Mouse (Mus musculus): ENCODE data around the gene Trim62. TPM values are rescaled to one million over a fixed set of nuclear protein-coding genes. Genes with fewer than 3 reads are reported as not detected.

Gene Trim62
- polyA plus RNA-seq, 1 experiment from 2014 or later = 2.6 TPM

- Histone ChIP-seq H3K27ac (replicated peaks) (no peak overlapping the region), H3K36me3 (ENCODE audit: control insufficient read depth, insufficient read depth, low read length) (no peaks in the 10 kb centered on the region; the same call in 1 of the 2 replicates), H3K4me1 (replicated peaks; ENCODE audit: control insufficient read depth, insufficient read depth) (no peaks in the 10 kb centered on the region), H3K9ac (ENCODE audit: low read length) (no peak overlapping the region), H3K27me3 (ENCODE audit: control insufficient read depth, insufficient read depth, low read length) (no peaks in the 10 kb centered on the region), H3K9me3 (ENCODE audit: control insufficient read depth, low read length) (no peaks in the 10 kb centered on the region), H3K4me2 (replicated peaks; ENCODE audit: low read depth) (no peak overlapping the region), H3K4me3 (ENCODE audit: low read depth, low read length) (no peak overlapping the region)
- DNase-seq (ENCODE audit: low spot score) = peak; percentile 39
- no peak for ATAC-seq (ENCODE audit: low FRiP score, low TSS enrichment)
- TF ChIP-seq CTCF (IDR thresholded peaks at IDR 0.05; ENCODE audit: low read depth) (no peak), EP300 (optimal IDR thresholded peaks at IDR 0.05) (no peak)
- 23% methylated on average over 4 of the region's 4 CpGs for WGBS
These were observed 30.4 kb downstream of the Trim62 start for GRCm38 (mm10) chr4:128913794-128914193.

- Histone ChIP-seq H3K27ac (replicated peaks) (no peak overlapping the region), H3K4me3 (ENCODE audit: low read depth, low read length) (no peak overlapping the region), H3K9ac (ENCODE audit: low read length) (no peak overlapping the region), H3K36me3 (ENCODE audit: control insufficient read depth, insufficient read depth, low read length) (no peaks in the 10 kb centered on the region), H3K4me1 (replicated peaks; ENCODE audit: control insufficient read depth, insufficient read depth) (no peaks in the 10 kb centered on the region), H3K4me2 (replicated peaks; ENCODE audit: low read depth) (no peak overlapping the region), H3K27me3 (ENCODE audit: control insufficient read depth, insufficient read depth, low read length) (no peaks in the 10 kb centered on the region), H3K9me3 (ENCODE audit: control insufficient read depth, low read length) (no peaks in the 10 kb centered on the region)
- TF ChIP-seq EP300 (optimal IDR thresholded peaks at IDR 0.05) (no peak), CTCF (IDR thresholded peaks at IDR 0.05; ENCODE audit: low read depth) (no peak)
- no peak for DNase-seq (ENCODE audit: low spot score)
- peak; percentile 58 for ATAC-seq (ENCODE audit: low FRiP score, low TSS enrichment)
- 53% methylated on average over 3 of the region's 3 CpGs for WGBS
These were observed 33.7 kb downstream of the Trim62 start for GRCm38 (mm10) chr4:128917119-128917518.

- Histone ChIP-seq H3K27me3 (ENCODE audit: control insufficient read depth, insufficient read depth, low read length) (no peaks in the 10 kb centered on the region), H3K4me1 (replicated peaks; ENCODE audit: control insufficient read depth, insufficient read depth) (no peaks in the 10 kb centered on the region), H3K27ac (replicated peaks) (no peak overlapping the region), H3K4me3 (ENCODE audit: low read depth, low read length) (no peak overlapping the region), H3K9ac (ENCODE audit: low read length) (no peak overlapping the region), H3K9me3 (ENCODE audit: control insufficient read depth, low read length) (no peaks in the 10 kb centered on the region), H3K4me2 (replicated peaks; ENCODE audit: low read depth) (no peak overlapping the region), H3K36me3 (ENCODE audit: control insufficient read depth, insufficient read depth, low read length) (no peaks in the 10 kb centered on the region)
- no peak for ATAC-seq (ENCODE audit: low FRiP score, low TSS enrichment)
- no peak for DNase-seq (ENCODE audit: low spot score)
- WGBS = 78% methylated on average over 6 of the region's 6 CpGs
- TF ChIP-seq EP300 (optimal IDR thresholded peaks at IDR 0.05) (no peak), CTCF (IDR thresholded peaks at IDR 0.05; ENCODE audit: low read depth) (no peak)
These were observed 34.4 kb downstream of the Trim62 start for GRCm38 (mm10) chr4:128917756-128918155.

GRCm38 (mm10) chr4:128918187-128918586, 34.8 kb downstream of the Trim62 start:
- Histone ChIP-seq H3K9me3 (ENCODE audit: control insufficient read depth, low read length) (no peaks in the 10 kb centered on the region), H3K27me3 (ENCODE audit: control insufficient read depth, insufficient read depth, low read length) (no peaks in the 10 kb centered on the region), H3K4me1 (replicated peaks; ENCODE audit: control insufficient read depth, insufficient read depth) (no peaks in the 10 kb centered on the region), H3K4me2 (replicated peaks; ENCODE audit: low read depth) (no peak overlapping the region), H3K36me3 (ENCODE audit: control insufficient read depth, insufficient read depth, low read length) (no peaks in the 10 kb centered on the region), H3K27ac (replicated peaks) (no peak overlapping the region), H3K9ac (ENCODE audit: low read length) (no peak overlapping the region), H3K4me3 (ENCODE audit: low read depth, low read length) (no peak overlapping the region)
- DNase-seq (ENCODE audit: low spot score) (peak; percentile 55), ATAC-seq (ENCODE audit: low FRiP score, low TSS enrichment) (peak; percentile 41; the same call in 1 of the 2 replicates)
- 27% methylated on average over 3 of the region's 3 CpGs for WGBS
- no peak for TF ChIP-seq EP300 (optimal IDR thresholded peaks at IDR 0.05)
- no peak for TF ChIP-seq CTCF (IDR thresholded peaks at IDR 0.05; ENCODE audit: low read depth)

- Histone ChIP-seq H3K4me2 (replicated peaks; ENCODE audit: low read depth) (no peak overlapping the region), H3K4me3 (ENCODE audit: low read depth, low read length) (no peak overlapping the region), H3K36me3 (ENCODE audit: control insufficient read depth, insufficient read depth, low read length) (no peaks in the 10 kb centered on the region), H3K9me3 (ENCODE audit: control insufficient read depth, low read length) (no peaks in the 10 kb centered on the region), H3K27ac (replicated peaks) (no peak overlapping the region), H3K4me1 (replicated peaks; ENCODE audit: control insufficient read depth, insufficient read depth) (no peaks in the 10 kb centered on the region), H3K9ac (ENCODE audit: low read length) (no peak overlapping the region), H3K27me3 (ENCODE audit: control insufficient read depth, insufficient read depth, low read length) (no peaks in the 10 kb centered on the region)
- ATAC-seq (ENCODE audit: low FRiP score, low TSS enrichment) (no peak), DNase-seq (ENCODE audit: low spot score) (peak; percentile 41)
- no peak for TF ChIP-seq EP300 (optimal IDR thresholded peaks at IDR 0.05)
- no peak for TF ChIP-seq CTCF (IDR thresholded peaks at IDR 0.05; ENCODE audit: low read depth)
- 33% methylated on average over 10 of the region's 10 CpGs for WGBS
These were observed 35.7 kb downstream of the Trim62 start for GRCm38 (mm10) chr4:128919106-128919505.

GRCm38 (mm10) chr4:128923603-128924002, 40.2 kb downstream of the Trim62 start:
- TF ChIP-seq EP300 (optimal IDR thresholded peaks at IDR 0.05) (no peak), CTCF (IDR thresholded peaks at IDR 0.05; ENCODE audit: low read depth) (no peak)
- Histone ChIP-seq H3K36me3 (ENCODE audit: control insufficient read depth, insufficient read depth, low read length) (no peaks in the 10 kb centered on the region), H3K9me3 (ENCODE audit: control insufficient read depth, low read length) (no peaks in the 10 kb centered on the region), H3K4me1 (replicated peaks; ENCODE audit: control insufficient read depth, insufficient read depth) (no peaks in the 10 kb centered on the region), H3K4me2 (replicated peaks; ENCODE audit: low read depth) (no peak overlapping the region), H3K4me3 (ENCODE audit: low read depth, low read length) (no peak overlapping the region), H3K27ac (replicated peaks) (no peak overlapping the region), H3K27me3 (ENCODE audit: control insufficient read depth, insufficient read depth, low read length) (no peaks in the 10 kb centered on the region; the same call in 1 of the 2 replicates), H3K9ac (ENCODE audit: low read length) (no peak overlapping the region)
- ATAC-seq (ENCODE audit: low FRiP score, low TSS enrichment) (no peak), DNase-seq (ENCODE audit: low spot score) (no peak)
- 83% methylated on average over 3 of the region's 3 CpGs for WGBS
